Mouse (Mus musculus) erythroblast, embryonic 14.5 days (primary cell): ENCODE results near the gene Slc22a21.

ENCODE experiments used
- GATA1 ChIP-seq: IDR thresholded peaks from 2 replicates; pipeline ENCODE4 v1.6.1; 2012; ENCODE audit warnings: low read length, inconsistent platforms, mixed read lengths
- TAL1 ChIP-seq: IDR thresholded peaks from 3 replicates; pipeline ENCODE4 v1.6.1; 2012; ENCODE audit warnings: low read length, inconsistent platforms, mixed read lengths

DNA sequence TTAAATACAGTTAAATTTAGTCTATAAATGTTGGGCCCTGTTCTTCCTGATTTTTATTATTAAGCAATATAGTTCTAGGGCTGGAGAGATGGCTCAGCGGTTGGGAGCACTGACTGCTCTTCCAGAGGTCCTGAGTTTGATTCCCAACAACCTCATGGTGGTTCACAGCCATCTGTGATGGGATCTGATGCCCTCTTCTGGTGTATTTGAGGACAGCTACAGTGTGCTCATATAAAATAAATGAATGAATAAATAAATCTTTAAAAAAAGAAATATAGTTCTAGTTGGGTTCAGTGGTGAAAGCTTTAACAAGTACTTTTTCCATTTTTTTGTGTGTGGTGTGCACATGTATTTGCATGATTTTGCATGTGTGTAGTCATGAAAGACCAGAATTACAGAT, 9.1 kb upstream of the Slc22a21 start:
- TF ChIP-seq GATA1 = no peak
- no peak for TF ChIP-seq TAL1
